Mouse (Mus musculus) testis, adult 2 months (tissue): ENCODE results near the gene Fam149a. TPM values are rescaled to one million over a fixed set of nuclear protein-coding genes. Genes with fewer than 3 reads are reported as not detected.

Experiments
- H3K27ac ChIP-seq: fragments of 200-500 bp; 2 replicates; pipeline ENCODE4 v1.5.1; 2012; ENCODE audit warnings: low read depth, low read length; ENCODE audit not compliant: control insufficient read depth, insufficient read depth
- H3K27me3 ChIP-seq: fragments of 200-500 bp; 2 replicates; pipeline ENCODE4 v1.6.1; 2012; ENCODE audit warnings: mild to moderate bottlenecking, low read length, moderate library complexity; ENCODE audit not compliant: control insufficient read depth, insufficient read depth
- H3K36me3 ChIP-seq: fragments of 200-500 bp; 2 replicates; pipeline ENCODE4 v1.6.1; 2012; ENCODE audit warnings: mild to moderate bottlenecking, low read length; ENCODE audit not compliant: control insufficient read depth, insufficient read depth
- H3K4me1 ChIP-seq: fragments of 200-500 bp; 2 replicates; pipeline ENCODE4 v1.6.1; 2012; ENCODE audit warnings: low read length; ENCODE audit not compliant: control insufficient read depth, insufficient read depth
- H3K4me3 ChIP-seq: fragments of 200-500 bp; 2 replicates; pipeline ENCODE4 v1.5.1; 2012; ENCODE audit warnings: low read depth, mild to moderate bottlenecking, low read length, moderate library complexity, mixed read lengths; ENCODE audit not compliant: control insufficient read depth
- CTCF ChIP-seq: fragments of 200-500 bp; IDR thresholded peaks from 2 replicates; pipeline ENCODE4 v1.5.1; 2012; ENCODE audit warnings: low read depth, mild to moderate bottlenecking, inconsistent platforms, low read length, moderate library complexity; ENCODE audit not compliant: control insufficient read depth, insufficient read depth, insufficient replicate concordance
- POLR2A ChIP-seq: fragments of 200-500 bp; IDR thresholded peaks from 2 replicates; pipeline ENCODE4 v1.6.1; 2012; ENCODE audit warnings: low read depth, mild to moderate bottlenecking, inconsistent platforms, low read length, moderate library complexity; ENCODE audit not compliant: control insufficient read depth
- polyA plus RNA-seq: library from polyadenylated mRNA; depleted of rRNA; stranded (reverse); fragments of >200 nt; gene quantifications from 2 replicates; pipeline ENCODE4 v1.2.3, GENCODE M21; 2012; rRNA removed

The Fam149a gene
- 0.25 and 0.43 TPM in 2 replicates for polyA plus RNA-seq

DNA sequence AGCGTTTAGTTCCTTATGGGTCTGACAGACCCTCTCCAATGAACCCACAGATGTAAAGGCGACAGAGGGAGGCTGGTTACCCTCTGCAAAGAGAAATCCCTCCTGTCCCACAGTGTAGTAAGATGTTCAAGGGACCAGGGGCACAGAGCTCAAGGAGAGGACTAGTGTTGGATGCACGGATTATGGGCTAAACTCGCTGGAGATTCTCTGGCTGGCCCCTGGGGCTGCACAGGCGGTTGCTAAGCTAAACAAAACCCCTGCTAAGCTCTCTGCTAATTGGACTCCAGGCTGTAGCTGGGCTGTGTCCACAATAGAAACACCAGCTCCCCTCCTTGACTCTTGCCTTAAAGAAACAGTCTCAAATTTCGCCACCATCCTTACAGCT lies at the start of gene Fam149a:
TSS of gene Fam149a (minus strand) at position 329 of the 385 bp plus-strand sequence.
- no peaks in the 10 kb centered on the region for H3K27me3 ChIP-seq
- H3K4me3 ChIP-seq = peak within 1 kb of the TSS; percentile 9
- TF ChIP-seq CTCF (no peak), POLR2A (no peak)
- H3K36me3 ChIP-seq = no peaks in the 10 kb centered on the region
- peaks cover 9% of the 10 kb centered on the region for H3K4me1 ChIP-seq
- no peak within 1 kb of the TSS for H3K27ac ChIP-seq

DNA sequence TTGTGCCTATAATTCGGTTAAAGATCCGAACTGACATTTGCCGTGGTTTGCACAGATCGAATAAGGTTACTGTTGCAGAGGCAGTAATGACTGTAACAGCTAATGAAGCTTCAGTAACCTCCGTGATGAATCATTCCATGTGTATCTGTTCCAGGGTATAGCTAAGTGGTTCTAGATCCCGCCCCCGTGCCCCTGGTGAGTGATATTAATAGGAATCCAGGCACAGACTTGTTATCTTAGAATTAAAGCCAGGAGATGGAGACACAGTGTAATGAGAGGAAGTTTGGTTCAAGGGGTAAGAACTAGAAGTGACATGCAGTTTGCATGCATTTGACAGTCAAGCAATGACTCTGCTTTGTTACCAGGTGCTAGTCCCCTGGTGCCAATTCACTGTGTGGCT lies 38.1 kb upstream of the Fam149a start:
- H3K4me1 ChIP-seq = no peaks in the 10 kb centered on the region
- no peaks in the 10 kb centered on the region for H3K27me3 ChIP-seq
- TF ChIP-seq CTCF = no peak
- TF ChIP-seq POLR2A = no peak
- H3K36me3 ChIP-seq = no peaks in the 10 kb centered on the region
- no peak overlapping the region for H3K4me3 ChIP-seq
- no peak overlapping the region for H3K27ac ChIP-seq

DNA sequence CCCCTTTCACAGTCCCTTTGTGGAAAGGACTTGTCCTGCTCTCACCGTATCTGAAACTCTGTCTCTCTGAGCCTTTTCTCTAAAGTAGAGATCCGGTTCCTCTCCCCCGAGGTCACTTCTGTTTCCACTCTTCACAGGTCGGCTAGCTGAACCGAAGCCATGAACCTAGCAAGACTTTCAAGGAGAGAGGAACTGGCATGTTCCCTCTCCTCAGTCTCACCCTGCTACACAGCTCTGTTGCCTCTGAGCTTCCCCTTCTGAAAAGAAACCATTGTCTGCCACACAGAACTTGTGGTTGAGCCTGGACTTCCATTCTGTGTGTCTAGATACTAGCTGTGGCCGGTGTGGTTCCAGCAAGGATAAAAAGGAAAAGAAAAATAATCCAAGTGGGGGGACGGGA lies 32.9 kb upstream of the Fam149a start:
- H3K36me3 ChIP-seq = no peaks in the 10 kb centered on the region
- no peaks in the 10 kb centered on the region; the same call in none of the 2 replicates for H3K4me1 ChIP-seq
- H3K27ac ChIP-seq = no peak overlapping the region
- TF ChIP-seq CTCF (no peak), POLR2A (no peak)
- no peak overlapping the region for H3K4me3 ChIP-seq
- H3K27me3 ChIP-seq = no peaks in the 10 kb centered on the region

DNA sequence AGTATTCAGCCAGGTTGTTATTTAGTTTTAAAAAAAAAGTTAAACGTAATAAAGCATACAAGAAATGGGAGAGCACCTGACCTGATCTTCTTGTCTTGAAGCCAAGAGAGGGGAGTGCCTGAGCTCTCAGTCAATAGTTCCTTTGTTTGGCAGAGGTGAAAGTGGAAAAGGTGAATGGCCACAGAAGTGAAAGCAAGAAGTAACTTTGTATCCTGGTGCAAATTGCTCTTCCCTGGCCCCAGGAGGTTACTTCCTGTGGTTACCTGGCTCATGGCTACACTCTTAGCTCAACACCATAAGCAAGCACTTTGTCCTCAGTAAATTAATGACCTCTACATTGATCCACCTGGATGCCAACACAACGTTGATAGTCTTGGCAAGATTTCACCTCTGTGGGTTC lies 28.8 kb upstream of the Fam149a start, which contains the start of gene Tlr3:
TSS of gene Tlr3 (minus strand) at position 199 of the 400 bp plus-strand sequence.
- TF ChIP-seq POLR2A = no peak
- no peak for TF ChIP-seq CTCF
- Histone ChIP-seq H3K4me1 (no peaks in the 10 kb centered on the region; the same call in none of the 2 replicates), H3K4me3 (peak within 1 kb of the TSS; percentile 88), H3K36me3 (no peaks in the 10 kb centered on the region), H3K27ac (peak within 1 kb of the TSS; percentile 44), H3K27me3 (no peaks in the 10 kb centered on the region)

DNA sequence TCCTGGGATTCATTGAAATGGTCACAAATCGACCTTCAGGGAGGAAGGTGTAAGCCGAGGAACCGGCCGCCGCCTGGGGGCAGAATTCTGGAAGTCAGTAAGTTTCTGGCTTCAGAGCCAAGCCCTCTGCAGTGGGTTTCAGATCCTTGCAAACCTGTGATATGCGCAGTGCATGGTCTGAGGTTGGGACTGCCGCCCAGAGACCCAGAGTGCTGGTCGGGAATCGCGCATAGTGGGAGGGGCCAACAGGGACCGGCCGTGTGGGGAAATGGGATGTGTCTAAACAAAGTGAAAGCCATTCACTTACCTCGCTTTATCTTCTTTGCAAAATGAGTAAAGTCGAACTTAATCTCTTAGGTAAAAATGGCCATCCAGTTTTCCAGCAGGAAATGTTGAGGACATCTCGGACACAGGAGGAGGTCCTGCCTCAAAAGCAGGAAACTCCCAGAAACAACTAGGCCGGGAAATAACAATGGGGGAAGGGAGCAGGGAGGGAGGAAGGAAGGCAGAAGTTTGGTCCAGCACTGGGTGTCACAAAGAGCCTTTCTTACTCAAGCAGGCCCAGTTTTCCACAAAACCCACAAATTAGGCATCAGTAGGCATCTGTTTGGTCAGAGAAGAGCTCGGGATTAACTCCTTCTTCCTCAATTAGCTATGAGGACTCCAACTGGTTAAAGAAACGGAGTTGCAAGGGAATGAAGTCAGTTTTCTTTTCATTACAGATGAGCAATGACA lies 28.2 kb upstream of the Fam149a start:
- Histone ChIP-seq H3K4me1 (no peaks in the 10 kb centered on the region; the same call in none of the 2 replicates), H3K27me3 (no peaks in the 10 kb centered on the region), H3K4me3 (peak overlapping the region; percentile 88), H3K36me3 (no peaks in the 10 kb centered on the region), H3K27ac (peak overlapping the region; percentile 44)
- TF ChIP-seq POLR2A = no peak; the same call in 1 of the 2 replicates
- no peak for TF ChIP-seq CTCF

DNA sequence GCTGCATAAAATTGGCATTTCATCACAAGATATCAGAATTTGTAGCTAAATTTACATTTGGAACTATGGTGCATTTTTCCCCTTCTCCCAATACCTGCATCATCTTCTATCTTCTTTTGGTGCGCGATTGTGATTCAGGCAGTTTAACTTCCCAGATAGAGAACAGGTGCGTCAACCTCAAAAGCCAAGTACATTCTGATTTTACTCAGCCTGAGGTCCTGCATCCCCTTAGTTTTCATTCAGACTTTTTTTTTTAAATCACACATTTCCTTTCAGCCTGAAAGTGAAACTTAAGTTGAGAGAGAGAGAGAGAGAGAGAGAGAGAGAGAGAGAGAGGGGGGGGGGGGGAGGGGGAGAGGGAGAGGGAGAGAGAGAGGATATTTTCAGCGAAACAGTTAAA lies 27.6 kb upstream of the Fam149a start:
- H3K4me3 ChIP-seq = no peak overlapping the region; the same call in 1 of the 2 replicates

DNA sequence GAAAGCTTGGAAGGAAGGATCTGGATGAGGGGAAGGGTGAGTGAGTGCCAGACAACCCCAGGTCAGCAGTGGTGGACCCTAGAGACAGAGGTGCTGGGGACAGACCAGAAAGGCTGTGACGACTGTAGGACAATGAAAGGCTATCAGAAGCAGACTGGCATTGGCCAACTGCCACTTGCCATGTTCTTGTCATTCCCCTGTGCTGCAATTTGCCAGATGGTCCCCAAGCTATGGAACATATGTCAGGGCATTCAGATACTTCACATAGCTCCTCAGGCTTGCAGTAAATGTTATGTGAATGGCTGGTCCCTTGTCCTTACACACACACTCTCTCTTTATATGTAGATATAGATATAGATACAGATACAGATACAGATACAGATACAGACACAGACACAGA lies 1.2 kb upstream of the Fam149a start:
- no peaks in the 10 kb centered on the region for H3K36me3 ChIP-seq
- no peak for TF ChIP-seq POLR2A
- no peak for TF ChIP-seq CTCF
- H3K27me3 ChIP-seq = no peaks in the 10 kb centered on the region
- H3K27ac ChIP-seq = no peak overlapping the region
- peaks cover 9% of the 10 kb centered on the region for H3K4me1 ChIP-seq
- no peak overlapping the region for H3K4me3 ChIP-seq

More for the DNA sequence above, 27.6 kb upstream of the Fam149a start:
- no peaks in the 10 kb centered on the region for H3K27me3 ChIP-seq
- H3K36me3 ChIP-seq = no peaks in the 10 kb centered on the region
- H3K4me1 ChIP-seq = no peaks in the 10 kb centered on the region; the same call in none of the 2 replicates
- no peak for TF ChIP-seq CTCF
- no peak for TF ChIP-seq POLR2A
- no peak overlapping the region for H3K27ac ChIP-seq
